Mouse (Mus musculus) bone marrow macrophage, adult 2 months (primary cell): ENCODE measurements around the gene Gm49380.

ENCODE experiments used
- CTCF ChIP-seq: IDR thresholded peaks from 2 replicates; pipeline ENCODE4 v1.5.1; 2012; ENCODE audit warnings: low read depth, mild to moderate bottlenecking, low read length, moderate library complexity
- POLR2A ChIP-seq: IDR thresholded peaks from 2 replicates; pipeline ENCODE4 v1.6.1; 2012; ENCODE audit warnings: mild to moderate bottlenecking, low read depth, low read length, borderline replicate concordance

DNA sequence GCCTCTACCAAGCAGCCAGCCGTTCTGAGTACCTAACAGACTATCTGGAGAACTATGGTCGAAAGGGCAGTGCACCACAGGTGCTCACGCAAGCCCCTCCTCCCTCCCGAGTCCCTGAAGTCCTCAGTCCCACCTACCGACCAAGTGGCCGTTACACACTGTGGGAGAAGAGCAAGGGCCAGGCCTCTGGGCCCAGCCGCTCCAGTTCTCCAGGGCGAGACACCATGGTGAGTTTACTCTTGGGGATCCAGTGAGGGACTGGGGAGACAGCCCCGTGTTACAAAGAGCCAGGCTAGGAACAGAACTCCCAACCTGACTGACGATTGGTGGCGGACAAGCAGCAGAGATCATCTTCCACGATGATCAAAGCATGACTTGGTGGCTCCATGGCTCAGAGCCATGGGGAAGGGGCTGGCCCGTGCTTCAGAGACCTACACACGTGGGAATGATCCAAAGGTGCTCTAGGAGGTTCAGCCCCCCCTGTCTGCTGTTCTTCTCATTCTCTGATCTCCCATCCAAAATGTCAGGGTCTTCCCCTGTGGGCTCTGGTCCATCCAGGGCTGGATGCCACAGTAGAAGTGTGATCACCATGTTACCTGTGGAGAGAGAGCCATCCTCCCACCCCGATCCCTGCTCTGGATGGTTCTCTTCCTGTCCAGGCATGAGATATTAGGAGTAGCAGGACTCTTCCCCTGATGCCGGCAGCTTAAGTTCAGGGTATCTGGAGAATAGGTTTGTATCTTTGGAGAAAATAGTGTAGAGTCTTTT, 37.1 kb downstream of the Gm49380 start:
- TF ChIP-seq CTCF (no peak), POLR2A (no peak)
